Mouse (Mus musculus) layer of hippocampus, adult 2 months (tissue): ENCODE results near the gene Syna. TPM values are rescaled to one million over a fixed set of nuclear protein-coding genes. Genes with fewer than 3 reads are reported as not detected.

ENCODE experiments used
- DNase-seq, 2 experiments: peaks; one replicate each; pipeline ENCODE4 v3.0.0; 2022; ENCODE audit warnings: low spot score in 2 of 2
- H3K27ac ChIP-seq: fragments of 200-600 bp; 2 replicates; pipeline ENCODE4 v1.8.1; 2022
- H3K4me3 ChIP-seq: fragments of 200-600 bp; 2 replicates; pipeline ENCODE4 v1.8.1; 2022; ENCODE audit warnings: mild to moderate bottlenecking
- CTCF ChIP-seq: fragments of 200-600 bp; conservative IDR thresholded peaks from 2 replicates; pipeline ENCODE4 v1.8.1; 2022; ENCODE audit warnings: antibody characterized with exemption, mild to moderate bottlenecking, moderate library complexity
- long read RNA-seq, 2 experiments: library from polyadenylated mRNA; stranded (forward); transcript quantifications; one replicate each; pipeline ENCODE4 v2.0.0; 2021; ENCODE audit warnings: borderline mapping rate in 2 of 2
- total RNA-seq, 2 experiments: library from RNA; stranded (reverse); gene quantifications; 2 replicates each; pipeline ENCODE4 v1.2.3; 2021

Gene Syna
- 1 to 10 TPM; 5.4 to 6.8 TPM for total RNA-seq
- long read RNA-seq, experiment 1, partial matches to known transcripts: 0 of 3 reads
- long read RNA-seq, experiment 1, other reads (novel, unspliced or antisense): 3 of 3 reads
- long read RNA-seq, experiment 2, partial matches to known transcripts: 0 of 5 reads
- long read RNA-seq, experiment 2, other reads (novel, unspliced or antisense): 2 of 5 reads

GRCm38 (mm10) chr5:134560071-134560449 lies at the start of gene Syna:
Syna (minus strand) TSS chr5:134560171.
- no peak for DNase-seq
- TF ChIP-seq CTCF: no peak
- no peak within 1 kb of the TSS for H3K4me3 ChIP-seq
- H3K27ac ChIP-seq: no peak within 1 kb of the TSS

DNA sequence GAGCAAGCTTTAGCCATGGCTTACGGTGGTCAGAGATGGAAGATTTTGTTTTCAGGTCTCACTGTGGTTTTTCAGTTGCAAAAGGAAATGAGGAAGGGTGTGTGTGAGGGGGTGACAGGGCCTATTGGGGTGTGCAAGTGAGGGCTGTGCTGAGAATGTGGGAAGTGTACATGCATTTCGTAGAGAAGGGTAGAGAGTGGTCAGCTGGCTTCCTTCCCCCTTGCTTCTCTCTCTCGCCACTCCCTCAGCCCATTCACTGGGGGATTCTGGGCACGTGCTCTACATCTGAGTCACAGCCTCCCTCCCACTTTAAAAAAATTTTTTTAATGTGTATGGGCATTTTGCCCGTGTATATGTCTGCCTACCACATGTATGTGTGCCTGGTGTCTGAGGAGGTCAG lies 47.1 kb upstream of the Syna start:
- no peak for DNase-seq
- TF ChIP-seq CTCF: no peak
- H3K27ac ChIP-seq: no peak overlapping the region

GRCm38 (mm10) chr5:134606314-134606713 lies 46.3 kb upstream of the Syna start:
- Histone ChIP-seq H3K27ac (no peak overlapping the region), H3K4me3 (no peak overlapping the region)
- DNase-seq: no peak
- TF ChIP-seq CTCF: peak; percentile 55

More for the DNA sequence above, 47.1 kb upstream of the Syna start:
- no peak overlapping the region for H3K4me3 ChIP-seq

- DNase-seq: no peak
- H3K4me3 ChIP-seq: no peak overlapping the region
- no peak for TF ChIP-seq CTCF
- H3K27ac ChIP-seq: no peak overlapping the region
Observed at GRCm38 (mm10) chr5:134604376-134604775, 44.4 kb upstream of the Syna start.

GRCm38 (mm10) chr5:134597711-134598110 lies 37.7 kb upstream of the Syna start:
- Histone ChIP-seq H3K27ac (peak overlapping the region; percentile 57; the same call in 1 of the 2 replicates), H3K4me3 (no peak overlapping the region)
- no peak for DNase-seq
- no peak for TF ChIP-seq CTCF

DNA sequence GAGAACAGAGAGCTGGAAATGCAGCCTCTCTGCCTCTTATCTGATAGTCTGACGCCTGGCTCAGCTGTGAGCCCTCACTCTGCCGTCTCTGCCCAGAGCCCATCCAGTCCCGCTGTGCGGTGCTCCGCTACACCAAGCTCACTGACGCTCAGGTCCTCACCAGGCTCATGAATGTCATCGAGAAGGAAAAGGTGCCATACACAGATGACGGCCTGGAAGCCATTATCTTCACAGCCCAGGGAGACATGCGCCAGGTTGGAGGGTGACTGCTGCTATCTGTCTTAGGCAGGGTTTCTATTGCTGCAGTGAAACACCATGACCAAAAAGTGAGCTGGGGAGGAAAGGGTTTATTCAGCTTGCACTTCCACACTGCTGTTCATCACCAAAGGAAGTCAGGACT lies 33.1 kb upstream of the Syna start:
- Histone ChIP-seq H3K27ac (no peak overlapping the region), H3K4me3 (no peak overlapping the region)
- DNase-seq: no peak
- no peak for TF ChIP-seq CTCF

DNA sequence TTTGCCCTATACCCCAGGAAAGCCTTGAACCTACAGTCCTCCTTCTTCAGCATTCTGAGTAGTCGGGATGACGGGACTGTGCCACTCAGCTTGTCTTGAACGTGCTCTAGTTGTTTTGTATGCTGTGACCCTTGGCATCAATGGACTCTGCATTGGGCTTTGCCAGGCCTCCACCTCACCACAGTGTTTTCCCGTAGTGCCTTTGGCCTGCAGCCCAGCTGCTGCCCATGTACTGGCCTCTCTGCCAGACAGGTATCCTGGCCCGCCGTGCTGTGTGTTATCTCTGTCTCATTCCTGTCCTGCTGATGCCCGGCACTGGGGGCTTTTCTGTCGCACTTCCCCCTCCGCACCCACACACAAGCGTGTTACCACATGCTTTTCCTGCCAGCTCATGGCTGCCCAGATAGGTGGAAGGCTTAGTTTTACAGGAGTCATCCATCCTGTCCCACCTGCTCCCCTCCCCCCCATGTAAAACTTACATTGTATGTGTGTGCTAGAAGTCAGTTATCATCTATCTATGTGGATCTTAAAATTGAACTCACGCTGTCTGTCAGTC lies 32.1 kb upstream of the Syna start:
- no peak for DNase-seq

DNA sequence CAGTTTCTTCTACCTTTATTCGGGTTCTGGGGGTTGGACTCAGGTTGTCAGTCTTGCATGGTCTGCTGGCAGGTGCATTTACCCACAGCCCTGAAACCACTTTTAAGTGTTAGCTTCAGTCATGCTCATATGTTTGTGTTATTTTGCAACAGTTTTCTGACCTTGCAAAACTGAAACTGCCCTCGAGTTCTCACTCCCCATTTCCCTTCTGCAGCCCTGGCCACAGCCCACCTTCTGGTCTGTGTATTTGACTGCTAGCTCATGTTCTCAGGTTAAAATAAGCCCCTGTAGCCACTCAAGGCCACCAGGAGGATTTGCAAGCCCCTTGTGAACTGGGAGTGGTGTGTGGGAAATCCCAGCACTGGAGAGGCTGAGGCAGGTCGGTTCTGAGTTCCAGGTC lies 29.9 kb upstream of the Syna start:
- no peak for DNase-seq
- H3K4me3 ChIP-seq: no peak overlapping the region
- H3K27ac ChIP-seq: no peak overlapping the region
- TF ChIP-seq CTCF: no peak

More for the DNA sequence above, 32.1 kb upstream of the Syna start:
- H3K4me3 ChIP-seq: no peak overlapping the region
- TF ChIP-seq CTCF: no peak
- H3K27ac ChIP-seq: no peak overlapping the region

DNA sequence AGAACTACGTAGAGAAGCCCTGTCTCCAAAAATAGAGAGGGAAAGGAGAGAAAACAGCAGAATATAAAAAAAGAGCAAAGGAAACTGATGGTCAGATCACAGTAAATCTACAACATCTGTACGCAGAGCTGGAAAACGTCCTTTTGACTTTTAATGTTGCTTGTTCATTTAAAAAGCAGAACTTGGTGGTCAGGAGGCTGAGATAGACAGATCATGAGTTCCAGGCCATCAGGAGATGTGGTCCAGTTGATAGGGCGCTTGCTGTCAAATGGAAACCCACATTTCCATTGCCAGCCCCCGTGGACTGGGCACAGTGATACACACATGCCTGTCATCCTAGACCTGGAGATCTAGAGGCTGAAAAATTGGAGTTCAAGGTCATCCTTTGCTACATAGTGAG lies 24.8 kb upstream of the Syna start:
- no peak for DNase-seq
- Histone ChIP-seq H3K27ac (no peak overlapping the region), H3K4me3 (no peak overlapping the region)
- no peak for TF ChIP-seq CTCF

DNA sequence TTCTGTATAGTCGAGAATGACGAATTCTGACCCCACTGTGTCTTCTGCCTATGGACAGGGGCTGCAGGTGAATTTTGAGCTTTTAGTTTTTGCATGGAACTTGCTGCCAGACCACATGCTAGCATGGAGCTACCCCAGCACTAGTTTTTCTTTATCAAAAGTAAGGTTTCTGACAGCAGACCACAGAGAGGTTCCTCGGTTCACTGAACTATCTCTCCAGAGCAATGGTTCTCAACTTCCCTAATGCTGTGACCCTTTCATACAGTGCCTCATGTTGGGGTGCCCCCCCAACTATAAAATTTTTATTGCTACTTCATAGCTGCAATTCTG lies 23.9 kb upstream of the Syna start:
- H3K27ac ChIP-seq: no peak overlapping the region
- DNase-seq: no peak
- TF ChIP-seq CTCF: no peak
- H3K4me3 ChIP-seq: no peak overlapping the region

- Histone ChIP-seq H3K4me3 (peak overlapping the region; percentile 99), H3K27ac (peak overlapping the region; percentile 76)
- peak; percentile 53 for TF ChIP-seq CTCF
- no peak for DNase-seq
Observed at GRCm38 (mm10) chr5:134583006-134583883, 23.3 kb upstream of the Syna start.

DNA sequence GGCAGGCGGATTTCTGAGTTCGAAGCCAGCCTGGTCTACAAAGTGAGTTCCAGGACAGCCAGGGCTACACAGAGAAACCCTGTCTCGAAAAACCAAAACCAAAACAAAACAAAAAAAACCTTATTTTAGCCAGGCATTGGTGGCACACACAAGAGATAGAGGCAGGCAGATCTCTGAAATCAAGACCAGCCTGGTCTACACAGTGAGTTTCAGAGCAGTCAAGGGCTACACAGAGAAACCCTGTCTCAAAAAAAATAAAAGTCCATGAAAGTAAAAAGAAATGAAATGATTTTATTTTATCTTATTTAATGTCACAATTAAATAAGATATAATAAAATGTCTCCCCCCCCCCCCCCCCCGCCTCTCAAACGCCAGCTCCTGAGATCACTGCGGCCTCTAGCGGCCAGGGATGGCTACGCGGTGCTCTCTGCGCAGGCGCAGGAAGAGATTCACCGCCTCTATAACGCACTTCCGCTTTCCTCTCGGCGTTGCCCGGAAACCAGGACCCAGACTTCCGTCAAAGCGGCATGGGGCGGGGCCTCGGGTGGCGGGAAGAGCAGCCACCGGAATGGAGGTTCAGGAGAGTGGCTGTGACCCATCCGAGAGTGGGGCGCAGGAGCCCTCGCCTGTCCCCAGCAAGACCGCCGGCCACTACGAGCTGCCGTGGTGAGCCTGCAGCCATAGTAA lies 22.4 kb upstream of the Syna start:
- peak; percentile 96 to 97 for DNase-seq
- Histone ChIP-seq H3K27ac (peak overlapping the region; percentile 76), H3K4me3 (peak overlapping the region; percentile 99)
- peak; percentile 86 for TF ChIP-seq CTCF

- DNase-seq: no peak
- H3K4me3 ChIP-seq: no peak within 1 kb of the TSS
- TF ChIP-seq CTCF: no peak
- 0 out of 2 replicates have a peak within 1 kb of the TSS, but pooled peaks have one; percentile 54 for H3K27ac ChIP-seq
Observed at GRCm38 (mm10) chr5:134581146-134581545, 21.2 kb upstream of the Syna start, which contains the start of gene Rfc2. Rfc2 (plus strand) TSS chr5:134581366.
